Mouse (Mus musculus) lung, embryonic 16.5 days (tissue): Measurements from ENCODE around the gene Hoxa11. TPM values are rescaled to one million over a fixed set of nuclear protein-coding genes. Genes with fewer than 3 reads are reported as not detected.

Experiments used
- ATAC-seq: fragments of 200-750 bp; cut with Nextera tagmentation; 2 replicates; pipeline ENCODE4 v1.8.0; 2017; ENCODE audit warnings: low read depth, mild to moderate bottlenecking, moderate library complexity
- H3K27ac ChIP-seq: fragments of 300-500 bp; sonication (generic); 2 replicates; pipeline ENCODE4 v1.5.1; 2014; ENCODE audit warnings: mild to moderate bottlenecking, control low read depth, low read length
- H3K27me3 ChIP-seq: fragments of 300-500 bp; sonication (generic); 2 replicates; pipeline ENCODE4 v1.6.1; 2014; ENCODE audit warnings: low read depth, low read length, mixed read lengths; ENCODE audit not compliant: control insufficient read depth, insufficient read depth
- H3K36me3 ChIP-seq: fragments of 300-500 bp; sonication (generic); 2 replicates; pipeline ENCODE4 v1.6.1; 2014; ENCODE audit warnings: low read length; ENCODE audit not compliant: control insufficient read depth, insufficient read depth
- H3K4me1 ChIP-seq: fragments of 300-500 bp; sonication (generic); replicated peaks from 2 replicates; pipeline ENCODE4 v1.6.1; 2014; ENCODE audit warnings: low read length, mixed read lengths; ENCODE audit not compliant: control insufficient read depth, insufficient read depth
- H3K4me2 ChIP-seq: fragments of 300-500 bp; sonication (generic); 2 replicates; pipeline ENCODE4 v1.6.1; 2014; ENCODE audit warnings: low read depth, low read length, control low read depth
- H3K4me3 ChIP-seq: fragments of 300-500 bp; sonication (generic); 2 replicates; pipeline ENCODE4 v1.5.1; 2014; ENCODE audit warnings: mild to moderate bottlenecking, low read length, control low read depth
- H3K9ac ChIP-seq: fragments of 300-500 bp; sonication (generic); 2 replicates; pipeline ENCODE4 v1.6.1; 2014; ENCODE audit warnings: low read length, control low read depth
- H3K9me3 ChIP-seq: fragments of 300-500 bp; sonication (generic); 2 replicates; pipeline ENCODE4 v1.6.1; 2016; ENCODE audit warnings: low read length; ENCODE audit not compliant: control insufficient read depth
- WGBS: fragments of 180-500 bp; shearing (Covaris S2); extraction: QIAGEN DNeasy Blood & Tissue Kit; methylation state at CpG from one replicate; pipeline ENCODE4 v1.1.7; 2014; 5-methylcytosine and 5-hydroxymethylcytosine counted together
- polyA plus RNA-seq: library from polyadenylated mRNA; unstranded; fragments of >200 nt; fragmentation: Nextera tagmentation; extraction: Ambion mirVana; gene quantifications from 2 replicates; pipeline ENCODE4 v1.2.1, GENCODE M21; 2015

Gene Hoxa11
- polyA plus RNA-seq, 1 experiment from 2014 or later, result not detected

DNA sequence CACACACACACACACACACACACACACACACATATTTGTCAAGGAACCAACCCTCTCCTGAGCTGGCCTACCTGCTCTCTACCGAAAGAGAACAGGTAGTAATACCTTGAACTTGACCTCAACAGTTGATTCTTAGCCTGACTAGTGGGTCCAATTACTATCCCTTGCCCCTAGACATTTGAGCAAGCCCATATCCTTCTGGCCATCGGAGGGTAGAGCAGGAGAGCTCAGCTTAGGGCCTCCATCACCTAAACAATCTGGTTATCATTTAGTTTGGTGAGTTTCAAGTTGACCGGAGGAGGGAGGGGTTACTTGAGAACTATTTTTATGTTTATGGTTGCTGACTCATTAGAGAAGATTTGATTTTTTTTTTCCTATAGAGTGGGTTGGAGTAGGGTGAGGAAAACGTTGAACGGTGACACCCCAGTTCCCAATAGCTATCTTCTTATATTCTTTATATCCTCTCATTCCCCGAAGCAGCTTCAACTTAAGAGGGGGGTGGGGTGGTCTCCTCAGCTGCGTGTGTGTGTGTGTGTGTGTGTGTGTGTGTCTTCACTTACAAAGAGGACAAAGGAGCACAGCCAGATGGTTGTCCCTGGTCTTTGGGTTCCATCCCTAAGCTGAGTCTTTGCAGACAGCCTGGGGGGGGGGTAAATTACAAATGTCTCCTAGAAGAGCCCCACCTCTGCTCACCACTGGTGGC lies 5.7 kb upstream of the Hoxa11 start:
- Histone ChIP-seq H3K4me2 (no peak overlapping the region), H3K4me3 (no peak overlapping the region), H3K27ac (no peak overlapping the region), H3K27me3 (peaks cover 88% of the 10 kb centered on the region), H3K9me3 (no peaks in the 10 kb centered on the region), H3K4me1 (0 out of 2 replicates have a peak, but pooled peaks cover 3% of the 10 kb centered on the region), H3K9ac (no peak overlapping the region), H3K36me3 (no peaks in the 10 kb centered on the region)
- 14% methylated on average over 7 of the region's 7 CpGs for WGBS
- no peak for ATAC-seq

DNA sequence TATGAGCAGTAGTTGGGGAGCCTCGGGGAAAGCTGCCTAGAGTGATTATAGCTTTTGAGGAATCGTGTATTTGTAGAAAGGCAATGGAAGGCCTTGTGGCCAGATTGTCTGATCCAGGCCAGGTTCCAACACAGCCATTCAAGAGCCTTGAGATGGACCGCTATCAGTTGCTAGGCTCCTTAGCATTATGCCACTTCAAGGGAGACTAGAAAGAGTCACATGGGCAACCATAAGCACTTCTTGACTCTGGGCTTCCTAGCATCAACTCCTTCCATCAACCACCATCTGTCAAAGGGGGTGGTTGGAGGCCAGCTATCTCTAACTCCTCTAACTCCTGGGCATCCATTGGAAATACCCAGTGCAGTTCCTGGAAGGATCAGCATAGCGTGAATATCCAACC lies 4.2 kb upstream of the Hoxa11 start:
- H3K27ac ChIP-seq, result no peak overlapping the region

DNA sequence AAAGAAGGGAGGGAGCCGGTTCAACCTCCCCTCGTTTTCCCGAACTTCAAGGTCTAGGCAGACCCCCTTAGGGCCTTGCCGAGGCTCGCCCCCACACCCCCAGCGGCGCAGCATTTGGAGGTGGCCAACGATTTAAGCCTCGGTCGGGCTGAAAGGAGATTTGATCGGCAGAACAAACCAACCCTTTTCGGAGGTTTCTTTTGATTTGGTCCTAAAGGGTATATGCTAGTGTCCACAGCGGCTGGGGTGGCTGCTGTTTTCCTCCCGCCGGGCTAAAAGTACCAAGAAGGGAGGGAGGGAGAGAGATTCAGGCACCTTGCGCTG lies 3.8 kb upstream of the Hoxa11 start:
- Histone ChIP-seq H3K9me3 (no peaks in the 10 kb centered on the region), H3K4me2 (no peak overlapping the region), H3K27ac (no peak overlapping the region), H3K4me1 (0 out of 2 replicates have a peak, but pooled peaks cover 5% of the 10 kb centered on the region), H3K9ac (no peak overlapping the region), H3K36me3 (no peaks in the 10 kb centered on the region), H3K4me3 (0 out of 2 replicates have a peak overlapping the region, but pooled peaks have one; percentile 10), H3K27me3 (peaks cover 95% of the 10 kb centered on the region)
- WGBS, result under 1% methylated on average over 16 of the region's 16 CpGs
- no peak for ATAC-seq

More for the DNA sequence above, 4.2 kb upstream of the Hoxa11 start:
- Histone ChIP-seq H3K27me3 (peaks cover 92% of the 10 kb centered on the region), H3K9ac (no peak overlapping the region), H3K36me3 (no peaks in the 10 kb centered on the region), H3K4me1 (0 out of 2 replicates have a peak, but pooled peaks cover 5% of the 10 kb centered on the region), H3K4me2 (no peak overlapping the region), H3K9me3 (no peaks in the 10 kb centered on the region), H3K4me3 (no peak overlapping the region)
- no peak for ATAC-seq
- under 1% methylated on average over 4 of the region's 4 CpGs for WGBS

DNA sequence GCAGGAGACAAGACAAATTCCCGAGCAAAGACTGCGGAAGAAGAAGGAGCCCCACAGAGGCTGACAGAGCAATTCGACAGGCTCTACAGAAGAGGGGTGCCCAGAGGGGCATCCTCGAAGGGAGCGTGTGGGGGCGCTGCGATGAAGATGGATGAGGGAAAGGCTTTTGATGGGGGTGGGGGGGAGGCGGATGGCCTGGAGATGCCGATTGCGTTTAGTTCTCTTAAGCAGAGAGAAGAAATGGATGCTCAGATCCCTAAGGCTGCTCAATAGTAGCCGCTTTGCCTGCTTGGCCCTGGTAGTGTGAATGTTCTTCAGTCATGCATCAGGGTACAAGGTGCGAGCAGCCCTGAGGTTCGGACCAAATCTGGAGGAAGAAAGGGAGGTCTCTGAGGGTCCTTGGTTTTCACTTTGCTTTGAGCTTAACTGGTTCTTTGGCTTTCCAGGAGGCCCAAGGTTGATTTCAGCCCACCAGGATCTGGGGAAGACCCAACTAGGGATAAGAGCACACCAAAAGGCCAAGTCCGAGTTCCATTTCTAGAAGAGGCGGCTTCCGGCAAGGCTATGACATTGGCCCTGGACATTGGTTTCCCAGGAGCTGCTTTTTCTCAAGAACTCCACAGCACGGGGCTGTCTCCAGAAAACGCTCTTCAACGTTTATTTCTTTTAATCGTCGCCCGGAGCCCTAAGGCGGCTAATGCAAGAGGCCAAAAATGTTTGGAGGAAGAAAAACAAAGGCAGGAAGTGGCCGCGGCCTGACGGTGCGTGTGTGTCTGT lies 3.2 kb upstream of the Hoxa11 start:
- 0 out of 2 replicates have a peak, but pooled peaks cover 5% of the 10 kb centered on the region for H3K4me1 ChIP-seq
- 1% methylated on average over 27 of the region's 27 CpGs for WGBS
- H3K36me3 ChIP-seq, result no peaks in the 10 kb centered on the region
- H3K4me3 ChIP-seq, result 0 out of 2 replicates have a peak overlapping the region, but pooled peaks have one; percentile 10
- no peaks in the 10 kb centered on the region for H3K9me3 ChIP-seq
- H3K27ac ChIP-seq, result no peak overlapping the region
- H3K9ac ChIP-seq, result no peak overlapping the region
- peaks cover 96% of the 10 kb centered on the region for H3K27me3 ChIP-seq
- ATAC-seq, result no peak
- no peak overlapping the region for H3K4me2 ChIP-seq

DNA sequence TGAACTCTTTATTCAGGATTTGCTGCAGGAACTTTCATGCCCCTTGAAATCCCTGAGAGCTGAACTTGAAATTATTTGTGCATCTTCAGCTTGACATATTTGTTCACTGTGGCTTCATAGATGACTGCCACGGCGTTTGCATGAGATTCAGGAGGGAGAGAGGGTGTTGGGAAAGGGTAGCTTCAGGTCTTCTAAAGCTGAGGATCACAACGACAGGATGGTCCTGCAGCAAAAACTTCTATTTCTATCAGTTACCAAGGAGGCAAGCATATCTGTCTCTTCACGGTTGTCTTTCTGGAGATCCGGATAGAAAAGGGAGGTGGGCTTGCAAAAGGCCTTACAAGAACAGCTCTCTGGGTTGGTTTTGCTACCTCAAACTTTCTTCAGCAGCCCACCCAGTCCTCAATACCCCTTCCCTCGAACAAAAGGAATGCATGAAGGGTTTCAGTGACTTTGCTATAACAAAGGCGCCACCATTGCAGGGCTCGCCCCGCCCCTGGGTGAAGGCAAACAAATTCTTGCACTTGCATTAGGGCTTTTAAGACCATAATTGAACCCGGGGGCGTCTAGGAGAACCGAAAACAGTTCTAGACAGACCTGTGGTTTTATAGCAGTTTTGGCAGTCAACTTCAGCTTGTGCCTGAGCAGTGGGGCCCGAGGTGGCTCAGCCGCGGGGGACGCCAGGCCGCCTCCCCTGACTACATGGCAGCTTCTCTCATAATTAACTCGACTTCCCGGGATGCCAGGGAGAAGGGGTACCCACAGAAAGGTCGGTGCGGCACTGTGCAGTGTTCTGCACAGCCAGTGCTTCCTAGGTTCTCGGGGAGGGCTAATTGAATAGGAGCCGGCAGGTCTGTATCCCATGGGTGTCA lies 2.4 kb upstream of the Hoxa11 start:
- Histone ChIP-seq H3K4me1 (0 out of 2 replicates have a peak, but pooled peaks cover 2% of the 10 kb centered on the region), H3K27ac (no peak overlapping the region), H3K9ac (no peak overlapping the region), H3K36me3 (no peaks in the 10 kb centered on the region), H3K9me3 (no peaks in the 10 kb centered on the region), H3K4me3 (no peak overlapping the region), H3K27me3 (peaks cover 97% of the 10 kb centered on the region), H3K4me2 (no peak overlapping the region)
- WGBS, result 2% methylated on average over 23 of the region's 23 CpGs
- ATAC-seq, result no peak

DNA sequence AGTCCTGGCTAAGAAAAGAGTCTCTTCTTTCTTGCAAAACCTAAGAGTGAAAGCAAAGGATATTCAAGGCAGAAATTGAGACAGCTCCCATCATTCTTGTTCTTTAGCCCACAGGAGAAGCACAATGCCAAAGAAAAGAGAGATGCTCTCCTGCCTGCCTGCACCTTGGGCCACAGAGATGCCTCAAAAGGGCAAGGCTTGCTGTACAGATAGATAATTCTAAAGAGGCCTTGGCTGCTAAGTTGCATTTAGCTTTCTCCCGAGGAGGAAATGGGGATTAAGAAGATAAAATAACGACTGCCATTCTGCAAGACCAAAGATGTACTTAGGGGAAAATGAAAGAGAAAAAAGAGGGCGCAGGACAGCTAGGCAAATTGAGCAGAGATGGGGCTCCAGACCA lies 1.3 kb upstream of the Hoxa11 start:
- no peak overlapping the region for H3K27ac ChIP-seq
- peaks cover 97% of the 10 kb centered on the region for H3K27me3 ChIP-seq
- WGBS, result 9% methylated on average over 3 of the region's 3 CpGs
- H3K36me3 ChIP-seq, result no peaks in the 10 kb centered on the region
- ATAC-seq, result no peak
- 0 out of 2 replicates have a peak, but pooled peaks cover 2% of the 10 kb centered on the region for H3K4me1 ChIP-seq
- no peak overlapping the region for H3K4me2 ChIP-seq
- no peak overlapping the region for H3K4me3 ChIP-seq
- H3K9me3 ChIP-seq, result no peaks in the 10 kb centered on the region
- H3K9ac ChIP-seq, result no peak overlapping the region

DNA sequence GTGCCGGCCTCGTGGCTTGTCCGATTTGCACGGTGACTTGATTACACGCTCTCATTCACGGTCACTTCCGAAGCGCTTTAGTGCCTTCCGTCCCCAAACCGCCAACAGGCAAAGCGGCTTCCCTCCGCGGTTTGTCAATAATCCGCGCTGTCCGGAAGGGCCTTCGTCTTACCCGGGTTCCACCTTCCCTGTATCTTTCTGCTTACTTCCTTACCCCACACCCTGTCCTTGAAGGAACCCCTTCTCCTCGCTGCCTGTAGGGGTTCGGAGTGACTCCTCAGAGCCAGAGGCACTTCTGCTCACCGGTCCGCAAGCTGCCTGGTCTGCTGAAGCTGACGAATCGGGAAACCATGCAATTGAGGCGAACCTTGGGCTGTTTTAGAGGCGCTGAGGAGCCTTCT lies 793 bp upstream of the Hoxa11 start:
- ATAC-seq, result no peak
- Histone ChIP-seq H3K36me3 (no peaks in the 10 kb centered on the region), H3K4me2 (no peak overlapping the region), H3K9ac (no peak overlapping the region), H3K27ac (no peak overlapping the region), H3K4me1 (0 out of 2 replicates have a peak, but pooled peaks cover 2% of the 10 kb centered on the region), H3K27me3 (peaks cover 97% of the 10 kb centered on the region), H3K9me3 (no peaks in the 10 kb centered on the region), H3K4me3 (no peak overlapping the region)
- WGBS, result 1% methylated on average over 26 of the region's 26 CpGs

DNA sequence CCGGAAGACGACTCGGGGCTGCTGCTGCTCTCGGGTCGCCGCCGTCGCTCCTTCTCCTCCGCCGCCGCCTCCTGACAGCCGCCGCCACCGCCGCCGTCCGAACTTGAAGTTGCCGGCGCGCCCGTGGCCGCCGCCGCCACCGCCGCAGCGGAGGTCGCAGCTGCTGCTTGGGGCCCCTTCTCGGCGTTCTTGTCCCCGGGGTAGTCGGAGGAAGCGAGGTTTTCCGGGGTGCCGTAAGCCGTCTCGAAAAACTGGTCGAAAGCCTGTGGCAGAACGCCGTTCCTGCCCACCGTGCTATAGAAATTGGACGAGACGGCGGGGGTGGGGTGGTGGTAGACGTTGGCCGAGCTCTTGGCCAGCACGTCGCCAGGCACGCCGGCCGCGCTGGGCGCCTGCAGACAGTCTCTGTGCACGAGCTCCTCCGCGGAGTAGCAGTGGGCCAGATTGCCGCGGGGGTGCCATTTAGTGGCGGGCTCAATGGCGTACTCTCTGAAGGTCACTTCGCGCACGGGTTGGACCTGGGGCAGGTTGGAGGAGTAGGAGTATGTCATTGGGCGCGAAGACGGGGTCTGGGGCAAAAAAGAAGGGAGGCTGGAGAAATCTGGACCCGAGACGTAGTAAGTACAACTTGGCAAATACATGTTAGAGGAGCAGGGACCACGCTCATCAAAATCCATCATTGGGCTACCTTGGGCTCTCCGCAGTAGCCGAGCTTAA lies 412 bp downstream of the Hoxa11 start:
- ATAC-seq, result no peak
- no peak overlapping the region for H3K27ac ChIP-seq
- no peak overlapping the region for H3K4me2 ChIP-seq
- no peaks in the 10 kb centered on the region for H3K9me3 ChIP-seq
- H3K9ac ChIP-seq, result no peak overlapping the region
- no peaks in the 10 kb centered on the region for H3K36me3 ChIP-seq
- under 1% methylated on average over 71 of the region's 71 CpGs for WGBS
- no peak overlapping the region; the same call in 1 of the 2 replicates for H3K4me3 ChIP-seq
- H3K27me3 ChIP-seq, result peaks cover 96% of the 10 kb centered on the region
- peaks cover 2% of the 10 kb centered on the region; the same call in 1 of the 2 replicates for H3K4me1 ChIP-seq
